Mouse (Mus musculus) hindbrain, embryonic 14.5 days (tissue): ENCODE measurements around the gene Lurap1. TPM values are rescaled to one million over a fixed set of nuclear protein-coding genes. Genes with fewer than 3 reads are reported as not detected.

Source experiments
- ATAC-seq: fragments of 200-750 bp; cut with Nextera tagmentation; 2 replicates; pipeline ENCODE4 v1.8.0; 2017; ENCODE audit warnings: moderate number of reproducible peaks, mild to moderate bottlenecking, moderate TSS enrichment, moderate library complexity; ENCODE audit not compliant: low FRiP score
- DNase-seq: peaks from one replicate; pipeline ENCODE4 v3.0.0-alpha.2; 2015; ENCODE audit warnings: low spot score
- H3K27ac ChIP-seq: fragments of 300-500 bp; sonication (generic); 2 replicates; pipeline ENCODE4 v1.5.1; 2014; ENCODE audit warnings: mild to moderate bottlenecking, moderate library complexity
- H3K27me3 ChIP-seq: fragments of 300-500 bp; sonication (generic); 2 replicates; pipeline ENCODE4 v1.6.1; 2014; ENCODE audit warnings: mild to moderate bottlenecking, low read length, mixed read lengths; ENCODE audit not compliant: control insufficient read depth, insufficient read depth
- H3K36me3 ChIP-seq: fragments of 300-500 bp; sonication (generic); replicated peaks from 2 replicates; pipeline ENCODE4 v1.6.1; 2014; ENCODE audit not compliant: control insufficient read depth, insufficient read depth
- H3K4me1 ChIP-seq: fragments of 300-500 bp; sonication (generic); replicated peaks from 2 replicates; pipeline ENCODE4 v1.6.1; 2014; ENCODE audit warnings: antibody characterized with exemption, low read length, mixed read lengths; ENCODE audit not compliant: control insufficient read depth, insufficient read depth
- H3K4me2 ChIP-seq: fragments of 300-500 bp; sonication (generic); replicated peaks from 2 replicates; pipeline ENCODE4 v1.6.1; 2014; ENCODE audit warnings: mild to moderate bottlenecking, moderate library complexity
- H3K4me3 ChIP-seq: fragments of 300-500 bp; sonication (generic); replicated peaks from 2 replicates; pipeline ENCODE4 v1.5.1; 2014; ENCODE audit warnings: mild to moderate bottlenecking, low read length
- H3K9ac ChIP-seq: fragments of 300-500 bp; sonication (generic); 2 replicates; pipeline ENCODE4 v1.6.1; 2014
- H3K9me3 ChIP-seq: fragments of 300-500 bp; sonication (generic); 2 replicates; pipeline ENCODE4 v1.6.1; 2016; ENCODE audit warnings: low read length; ENCODE audit not compliant: control insufficient read depth
- WGBS: fragments of 180-500 bp; shearing (Covaris S2); extraction: QIAGEN DNeasy Blood & Tissue Kit; methylation state at CpG from one replicate; pipeline ENCODE4 v1.1.7; 2014; 5-methylcytosine and 5-hydroxymethylcytosine counted together
- polyA plus RNA-seq: library from polyadenylated mRNA; unstranded; fragments of >200 nt; fragmentation: Nextera tagmentation; extraction: Ambion mirVana; gene quantifications from 2 replicates; pipeline ENCODE4 v1.2.1, GENCODE M21; 2014

Lurap1 gene
- polyA plus RNA-seq, 1 experiment from 2014 or later: 2.7 TPM

DNA sequence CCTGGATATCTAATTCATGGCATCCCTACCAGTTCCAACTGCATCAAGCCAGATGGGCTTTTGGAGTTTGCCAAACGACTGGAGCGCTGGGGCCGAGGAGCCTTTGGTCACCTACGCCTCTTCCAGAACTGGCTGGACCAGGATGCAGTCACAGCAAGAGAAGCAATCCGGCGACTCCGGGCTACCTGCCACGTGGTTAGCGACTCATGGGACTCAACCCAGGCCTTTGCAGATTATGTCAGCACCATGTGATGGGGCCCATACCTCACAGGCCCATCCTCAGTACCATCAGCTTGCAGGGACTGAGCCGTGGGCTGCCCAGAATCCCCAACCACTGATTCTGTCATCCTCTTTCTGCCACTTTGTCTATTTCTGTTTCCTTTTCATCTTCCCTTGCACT, 54.8 kb downstream of the Lurap1 start:
- Histone ChIP-seq H3K9me3 (no peaks in the 10 kb centered on the region), H3K36me3 (peaks cover 88% of the 10 kb centered on the region), H3K4me1 (no peaks in the 10 kb centered on the region), H3K27ac (no peak overlapping the region), H3K4me3 (no peak overlapping the region), H3K27me3 (no peaks in the 10 kb centered on the region), H3K9ac (no peak overlapping the region), H3K4me2 (no peak overlapping the region)
- DNase-seq (no peak), ATAC-seq (no peak)
- WGBS: 93% methylated on average over 10 of the region's 10 CpGs

DNA sequence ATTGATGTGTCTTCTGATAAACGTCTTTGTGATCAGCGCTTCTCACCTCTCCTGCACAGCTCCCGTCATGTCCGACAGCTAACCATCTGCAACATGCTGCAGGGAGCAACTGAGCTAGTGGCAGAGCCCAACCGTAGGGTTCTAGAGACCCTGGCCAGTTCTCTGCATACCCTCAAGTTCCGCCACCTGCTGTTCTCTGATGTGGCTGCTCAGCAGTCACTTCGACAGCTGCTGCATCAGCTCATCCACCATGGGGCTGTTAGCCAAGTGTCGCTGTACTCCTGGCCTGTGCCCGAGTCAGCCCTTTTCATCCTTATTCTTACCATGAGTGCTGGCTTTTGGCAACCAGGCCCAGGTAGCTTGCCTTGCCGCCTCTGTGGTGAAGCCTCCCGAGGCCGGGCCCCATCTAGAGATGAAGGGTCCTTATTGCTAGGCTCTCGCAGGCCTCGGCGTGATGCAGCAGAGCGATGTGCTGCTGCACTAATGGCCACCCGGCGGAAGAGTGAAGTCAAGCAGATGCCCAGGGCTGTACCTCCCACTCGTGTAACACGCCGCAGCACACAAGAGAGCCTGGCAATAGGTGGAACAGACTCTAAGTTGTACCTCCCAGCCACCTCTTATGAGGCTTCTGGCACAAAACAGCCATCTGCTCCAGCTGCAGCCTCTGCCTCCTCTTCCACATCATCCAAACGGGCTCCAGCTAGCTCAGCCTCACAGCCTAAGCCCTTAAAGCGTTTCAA, 62.5 kb downstream of the Lurap1 start:
- ATAC-seq: no peak
- Histone ChIP-seq H3K9me3 (no peaks in the 10 kb centered on the region), H3K27me3 (no peaks in the 10 kb centered on the region), H3K4me3 (no peak overlapping the region), H3K4me1 (no peaks in the 10 kb centered on the region), H3K4me2 (no peak overlapping the region), H3K27ac (no peak overlapping the region), H3K36me3 (peaks cover 96% of the 10 kb centered on the region), H3K9ac (no peak overlapping the region)
- 89% methylated on average over 23 of the region's 23 CpGs for WGBS
- DNase-seq: no peak

Other genes with a start within 250 kb of the Lurap1 start
- 2.7 and 3.3 TPM in 2 replicates for gene Dmbx1, start 211.4 kb downstream of the Lurap1 start, polyA plus RNA-seq
- 18.0 and 18.5 TPM in 2 replicates for gene Faah, start 133.4 kb downstream of the Lurap1 start, polyA plus RNA-seq
- 10.4 and 11.5 TPM in 2 replicates for gene Nsun4, start 97.5 kb downstream of the Lurap1 start, polyA plus RNA-seq
- gene Uqcrh, start 76.3 kb downstream of the Lurap1 start, polyA plus RNA-seq: 438 and 513 TPM in 2 replicates
- 75.9 and 79.7 TPM in 2 replicates for gene Lrrc41, start 76.1 kb downstream of the Lurap1 start, polyA plus RNA-seq
- gene Rad54l, start 27.6 kb downstream of the Lurap1 start, polyA plus RNA-seq: 7.0 and 7.2 TPM in 2 replicates
- gene Pomgnt1, start 27.5 kb downstream of the Lurap1 start, polyA plus RNA-seq: 72.1 and 73.8 TPM in 2 replicates
- gene Tspan1, start 16.3 kb upstream of the Lurap1 start, polyA plus RNA-seq: 0.21 TPM in 2 replicates
- gene 1700042G07Rik, start 22.0 kb upstream of the Lurap1 start, polyA plus RNA-seq: not detected in 2 replicates
- not detected in 2 replicates for gene Gm49337, start 22.0 kb upstream of the Lurap1 start, polyA plus RNA-seq
- gene Pik3r3, start 70.3 kb upstream of the Lurap1 start, polyA plus RNA-seq: 66.3 and 69.0 TPM in 2 replicates